Mouse (Mus musculus) midbrain, embryonic 13.5 days (tissue): ENCODE data around the gene Gpx3. TPM values are rescaled to one million over a fixed set of nuclear protein-coding genes. Genes with fewer than 3 reads are reported as not detected.
"Not testable (repeated sequence)": the region's sequence is repeated elsewhere in the genome, so short reads cannot be mapped to it uniquely, and the experiment has no call there.

Source experiments
- ATAC-seq: fragments of 200-750 bp; cut with Nextera tagmentation; 2 replicates; pipeline ENCODE4 v1.8.0; 2017; ENCODE audit warnings: mild to moderate bottlenecking, moderate TSS enrichment, moderate library complexity
- H3K27ac ChIP-seq: fragments of 300-500 bp; sonication (generic); 2 replicates; pipeline ENCODE4 v1.5.1; 2015; ENCODE audit warnings: inconsistent platforms, mild to moderate bottlenecking, moderate library complexity
- H3K27me3 ChIP-seq: fragments of 300-500 bp; sonication (generic); 2 replicates; pipeline ENCODE4 v1.6.1; 2015; ENCODE audit warnings: mild to moderate bottlenecking, inconsistent platforms
- H3K36me3 ChIP-seq: fragments of 300-500 bp; sonication (generic); 2 replicates; pipeline ENCODE4 v1.6.1; 2015; ENCODE audit warnings: mild to moderate bottlenecking, inconsistent platforms
- H3K4me1 ChIP-seq: fragments of 300-500 bp; sonication (generic); replicated peaks from 2 replicates; pipeline ENCODE4 v1.6.1; 2015; ENCODE audit warnings: inconsistent platforms
- H3K4me2 ChIP-seq: fragments of 300-500 bp; sonication (generic); replicated peaks from 2 replicates; pipeline ENCODE4 v1.6.1; 2015; ENCODE audit warnings: moderate library complexity, mild to moderate bottlenecking, inconsistent platforms
- H3K4me3 ChIP-seq: fragments of 300-500 bp; sonication (generic); replicated peaks from 2 replicates; pipeline ENCODE4 v1.5.1; 2015; ENCODE audit warnings: mild to moderate bottlenecking, inconsistent platforms
- H3K9ac ChIP-seq: fragments of 300-500 bp; sonication (generic); replicated peaks from 2 replicates; pipeline ENCODE4 v1.6.1; 2015; ENCODE audit warnings: mild to moderate bottlenecking, inconsistent platforms
- H3K9me3 ChIP-seq: fragments of 300-500 bp; sonication (generic); 2 replicates; pipeline ENCODE4 v1.6.1; 2016; ENCODE audit warnings: mild to moderate bottlenecking, inconsistent platforms
- WGBS: fragments of 180-500 bp; shearing (Covaris S2); methylation state at CpG from one replicate; pipeline ENCODE4 v1.1.7; 2015; 5-methylcytosine and 5-hydroxymethylcytosine counted together
- polyA plus RNA-seq: library from polyadenylated mRNA; unstranded; fragments of >200 nt; fragmentation: Nextera tagmentation; extraction: Ambion mirVana; gene quantifications from 2 replicates; pipeline ENCODE4 v1.2.1, GENCODE M21; 2015

Gene Gpx3
- polyA plus RNA-seq: 19.6 and 21.4 TPM in 2 replicates

DNA sequence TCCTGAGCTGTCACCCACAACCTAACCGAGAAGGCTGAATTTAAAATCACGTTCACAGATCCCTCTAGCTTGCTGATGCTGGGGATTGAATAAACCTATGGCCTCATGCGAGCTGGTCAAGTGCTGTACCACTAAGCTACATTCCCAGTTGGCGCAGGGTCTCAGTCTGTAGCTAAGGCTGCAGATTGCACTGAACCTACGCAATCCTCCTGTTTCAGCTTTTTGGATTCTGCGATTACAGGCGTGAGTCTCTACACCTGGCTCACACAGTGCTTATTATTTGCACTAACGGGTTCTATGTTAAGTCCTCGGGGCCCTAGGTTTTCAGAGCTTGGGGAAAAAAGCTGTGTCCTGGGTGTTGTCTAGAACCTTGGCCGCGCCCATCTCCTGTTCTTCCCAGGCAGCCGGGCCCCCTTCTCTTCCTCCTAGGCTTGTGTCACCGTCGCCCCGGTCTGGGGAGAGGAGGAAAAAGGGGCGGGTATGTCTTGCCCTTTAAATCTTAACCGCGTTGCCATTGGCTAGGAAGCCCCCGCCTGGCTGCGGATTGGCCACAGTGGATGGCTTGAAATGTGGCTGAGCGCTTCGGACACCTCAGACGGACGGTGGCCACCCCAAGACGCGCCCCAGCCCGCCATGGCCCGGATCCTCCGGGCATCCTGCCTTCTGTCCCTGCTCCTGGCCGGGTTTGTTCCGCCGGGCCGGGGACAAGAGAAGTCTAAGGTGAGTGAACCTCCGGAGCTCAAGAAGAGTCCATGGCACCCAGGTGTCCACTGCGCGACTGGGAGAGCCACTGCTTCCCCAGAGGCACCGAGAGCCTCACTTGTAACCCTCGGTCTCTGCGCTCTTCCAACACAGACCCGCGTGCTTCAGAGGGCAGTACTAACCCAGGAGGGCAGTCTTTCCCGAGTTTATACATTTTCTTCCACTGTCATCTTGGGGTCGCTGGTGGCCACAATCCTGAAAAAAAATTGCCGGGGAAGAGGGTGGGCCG lies at the start of gene Gpx3:
Gpx3 (plus strand) TSS at position 121 of the 991 bp plus-strand sequence.
- Histone ChIP-seq H3K27ac (no peak within 1 kb of the TSS), H3K4me2 (peak within 1 kb of the TSS; percentile 81), H3K4me1 (peaks cover 10% of the 10 kb centered on the region), H3K4me3 (peak within 1 kb of the TSS; percentile 51), H3K9ac (peak within 1 kb of the TSS; percentile 65), H3K27me3 (no peaks in the 10 kb centered on the region), H3K36me3 (no peaks in the 10 kb centered on the region), H3K9me3 (no peaks in the 10 kb centered on the region)
- 16% methylated on average over 45 of the region's 45 CpGs for WGBS
- peak; percentile 92 for ATAC-seq

GRCm38 (mm10) chr11:54858880-54859279 lies 43.4 kb upstream of the Gpx3 start:
- H3K9me3 ChIP-seq, H3K9ac ChIP-seq, H3K27me3 ChIP-seq, H3K27ac ChIP-seq, H3K4me2 ChIP-seq, H3K36me3 ChIP-seq, ATAC-seq: not testable (repeated sequence)
- Histone ChIP-seq H3K4me3 (0 out of 2 replicates have a peak overlapping the region, but pooled peaks have one; percentile 63), H3K4me1 (peaks cover 13% of the 10 kb centered on the region)
- WGBS: 99% methylated on average over 12 of the region's 12 CpGs

GRCm38 (mm10) chr11:54859322-54860165 lies 42.7 kb upstream of the Gpx3 start:
- peak overlapping the region; percentile 78 for H3K4me2 ChIP-seq
- ATAC-seq: no peak
- WGBS: 25% methylated on average over 11 of the region's 11 CpGs
- H3K4me3 ChIP-seq: peak overlapping the region; percentile 63
- no peaks in the 10 kb centered on the region for H3K36me3 ChIP-seq
- no peaks in the 10 kb centered on the region for H3K9me3 ChIP-seq
- H3K4me1 ChIP-seq: peaks cover 13% of the 10 kb centered on the region
- peak overlapping the region; percentile 78 for H3K9ac ChIP-seq
- no peaks in the 10 kb centered on the region for H3K27me3 ChIP-seq
- peak overlapping the region; percentile 79 for H3K27ac ChIP-seq

- H3K4me1 ChIP-seq: peaks cover 16% of the 10 kb centered on the region
- no peaks in the 10 kb centered on the region for H3K9me3 ChIP-seq
- H3K27ac ChIP-seq: peak within 1 kb of the TSS; percentile 83
- H3K9ac ChIP-seq: peak within 1 kb of the TSS; percentile 78
- H3K4me2 ChIP-seq: peak within 1 kb of the TSS; percentile 78
- no peaks in the 10 kb centered on the region for H3K27me3 ChIP-seq
- WGBS: under 1% methylated on average over 42 of the region's 42 CpGs
- H3K36me3 ChIP-seq: no peaks in the 10 kb centered on the region
- H3K4me3 ChIP-seq: peak within 1 kb of the TSS; percentile 63
- peak; percentile 98 for ATAC-seq
These were observed 41.8 kb upstream of the Gpx3 start, which contains the start of gene Lyrm7 for GRCm38 (mm10) chr11:54860256-54861038. TSS of gene Lyrm7 (minus strand) at chr11:54860916.

DNA sequence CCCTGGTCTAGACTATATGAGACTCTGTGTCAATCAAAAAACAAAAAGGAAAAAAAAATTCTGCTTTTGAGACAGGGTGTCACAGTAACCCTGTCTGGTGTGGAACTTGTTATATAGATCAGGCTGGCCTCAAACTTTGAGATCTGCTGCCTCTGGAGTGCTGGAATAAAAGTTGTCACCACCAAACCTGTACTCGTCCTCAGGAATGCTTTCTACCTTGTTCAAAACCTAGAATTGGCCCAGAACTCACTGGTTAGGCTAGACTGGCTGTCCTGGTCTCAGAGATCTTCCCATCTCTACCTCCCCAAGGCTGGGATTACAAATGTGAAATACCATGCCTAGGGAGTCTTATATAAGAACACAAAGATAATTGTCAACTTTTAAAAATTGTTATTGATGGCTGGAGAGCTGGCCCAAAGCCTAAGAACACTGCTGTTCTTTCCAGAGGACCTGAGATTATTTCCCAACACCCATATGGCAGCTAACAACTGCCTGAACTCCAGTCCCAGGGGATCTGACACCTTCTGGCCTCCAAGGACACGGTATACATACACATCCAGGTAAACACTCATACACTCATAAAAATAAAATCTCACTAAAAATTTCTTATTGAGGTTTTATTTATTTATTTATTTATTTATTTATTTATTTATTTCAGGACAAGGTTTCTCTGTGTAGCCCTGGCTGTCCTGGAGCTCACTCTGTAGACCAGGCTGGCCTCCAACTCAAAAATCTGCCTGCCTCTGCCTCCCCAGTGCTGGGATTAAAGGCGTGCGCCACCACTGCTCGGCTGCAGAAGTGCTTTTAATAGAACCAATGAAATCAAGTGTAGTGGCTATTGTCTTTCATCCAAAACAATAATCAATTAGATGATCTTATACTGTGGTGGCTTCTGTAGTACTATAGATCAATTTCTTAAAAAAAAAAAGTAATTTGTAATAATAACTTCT lies 40.5 kb upstream of the Gpx3 start:
- H3K4me3 ChIP-seq: no peak overlapping the region; the same call in 1 of the 2 replicates
- H3K36me3 ChIP-seq: no peaks in the 10 kb centered on the region
- H3K27ac ChIP-seq: 0 out of 2 replicates have a peak overlapping the region, but pooled peaks have one; percentile 83
- H3K4me2 ChIP-seq: peak overlapping the region; percentile 78
- H3K4me1 ChIP-seq: peaks cover 19% of the 10 kb centered on the region
- H3K9ac ChIP-seq: no peak overlapping the region
- ATAC-seq: no peak
- H3K27me3 ChIP-seq: no peaks in the 10 kb centered on the region
- 93% methylated on average over 5 of the region's 5 CpGs for WGBS
- no peaks in the 10 kb centered on the region for H3K9me3 ChIP-seq

GRCm38 (mm10) chr11:54862621-54863520 lies 39.4 kb upstream of the Gpx3 start:
- H3K4me3 ChIP-seq: no peak overlapping the region
- peaks cover 29% of the 10 kb centered on the region for H3K4me1 ChIP-seq
- WGBS: 51% methylated on average over 10 of the region's 10 CpGs
- no peak overlapping the region for H3K27ac ChIP-seq
- no peaks in the 10 kb centered on the region for H3K27me3 ChIP-seq
- no peak for ATAC-seq
- no peaks in the 10 kb centered on the region for H3K36me3 ChIP-seq
- H3K9ac ChIP-seq: no peak overlapping the region
- H3K4me2 ChIP-seq: no peak overlapping the region
- H3K9me3 ChIP-seq: no peaks in the 10 kb centered on the region

DNA sequence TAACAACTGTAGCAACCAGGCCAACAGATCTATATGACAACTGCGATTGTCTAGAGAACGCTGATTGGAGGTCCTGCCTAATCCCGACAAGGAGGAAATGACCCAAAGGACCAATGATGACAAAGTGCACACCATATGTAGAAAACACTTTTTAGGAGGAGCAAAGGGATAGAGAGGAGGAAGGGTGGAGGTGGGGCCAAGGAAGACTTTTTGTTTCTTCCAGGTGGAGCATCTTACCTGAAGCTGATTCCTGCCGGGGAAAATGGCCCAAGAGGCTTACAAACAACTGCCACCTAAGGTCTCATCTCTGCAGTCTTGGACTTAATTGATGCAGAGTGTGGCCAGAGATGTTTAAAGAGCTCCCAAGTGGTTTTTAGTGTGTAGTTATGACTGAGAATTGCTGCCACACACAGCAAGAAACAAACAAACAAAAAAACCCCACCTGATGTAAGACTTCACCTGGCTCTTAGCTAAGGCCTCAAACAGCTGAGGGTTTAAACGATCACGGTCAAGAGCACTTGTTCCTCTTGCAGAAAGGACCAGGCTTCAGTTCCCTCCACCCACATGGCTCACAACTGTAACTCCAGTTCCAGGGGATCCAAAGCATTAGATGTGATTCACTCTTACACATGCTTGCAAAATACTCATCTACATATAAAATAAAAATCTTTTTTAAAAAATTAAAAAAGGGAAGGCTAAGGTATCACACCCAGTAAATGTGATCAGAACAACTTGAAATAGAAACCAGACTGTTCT lies 36.7 kb upstream of the Gpx3 start:
- no peaks in the 10 kb centered on the region for H3K9me3 ChIP-seq
- H3K27me3 ChIP-seq: no peaks in the 10 kb centered on the region
- H3K27ac ChIP-seq: peak overlapping the region; percentile 91
- H3K36me3 ChIP-seq: peaks cover 13% of the 10 kb centered on the region
- H3K4me3 ChIP-seq: peak overlapping the region; percentile 89
- ATAC-seq: peak; percentile 2; the same call in 1 of the 2 replicates
- peaks cover 41% of the 10 kb centered on the region for H3K4me1 ChIP-seq
- H3K9ac ChIP-seq: peak overlapping the region; percentile 99
- WGBS: 72% methylated on average over 6 of the region's 6 CpGs
- peak overlapping the region; percentile 75 for H3K4me2 ChIP-seq

- Histone ChIP-seq H3K27ac (peak within 1 kb of the TSS; percentile 91), H3K4me2 (peak within 1 kb of the TSS; percentile 75), H3K36me3 (peaks cover 21% of the 10 kb centered on the region), H3K9ac (peak within 1 kb of the TSS; percentile 99), H3K4me3 (peak within 1 kb of the TSS; percentile 89), H3K4me1 (peaks cover 36% of the 10 kb centered on the region), H3K9me3 (no peaks in the 10 kb centered on the region), H3K27me3 (no peaks in the 10 kb centered on the region)
- WGBS: under 1% methylated on average over 100 of the region's 107 CpGs
- ATAC-seq: peak; percentile 87
These were observed 35.9 kb upstream of the Gpx3 start, which contains the start of gene Hint1 for GRCm38 (mm10) chr11:54866119-54867048. TSS of gene Hint1 (plus strand) at chr11:54866383.
